Mouse (Mus musculus) monocyte, adult 5-6 weeks (primary cell): ENCODE measurements around the gene Setd4. TPM values are rescaled to one million over a fixed set of nuclear protein-coding genes. Genes with fewer than 3 reads are reported as not detected.
A peak's percentile ranks its signal among the peaks of the same experiment; 100 is the strongest.

ENCODE experiments used
- ATAC-seq: fragments of 153-309, 156-312 bp; replicated peaks from 2 replicates; pipeline ENCODE4 v1.8.0; 2017; ENCODE audit warnings: mild to moderate bottlenecking; ENCODE audit not compliant: low TSS enrichment, insufficient number of reproducible peaks, severe bottlenecking, poor library complexity, low FRiP score
- total RNA-seq: library from RNA; stranded (forward); fragments of 200-1000, 200-491, 200-594 nt; gene quantifications from 3 replicates; pipeline ENCODE4 v1.2.3, GENCODE M21; 2017

Setd4 gene
- total RNA-seq, 1 experiment from 2014 or later: 13.7 TPM

GRCm38 (mm10) chr16:93557646-93558045 lies 46.2 kb downstream of the Setd4 start:
- ATAC-seq: no peak

- ATAC-seq: peak; percentile 48
Measured at GRCm38 (mm10) chr16:93552686-93553513, 51.0 kb downstream of the Setd4 start.

DNA sequence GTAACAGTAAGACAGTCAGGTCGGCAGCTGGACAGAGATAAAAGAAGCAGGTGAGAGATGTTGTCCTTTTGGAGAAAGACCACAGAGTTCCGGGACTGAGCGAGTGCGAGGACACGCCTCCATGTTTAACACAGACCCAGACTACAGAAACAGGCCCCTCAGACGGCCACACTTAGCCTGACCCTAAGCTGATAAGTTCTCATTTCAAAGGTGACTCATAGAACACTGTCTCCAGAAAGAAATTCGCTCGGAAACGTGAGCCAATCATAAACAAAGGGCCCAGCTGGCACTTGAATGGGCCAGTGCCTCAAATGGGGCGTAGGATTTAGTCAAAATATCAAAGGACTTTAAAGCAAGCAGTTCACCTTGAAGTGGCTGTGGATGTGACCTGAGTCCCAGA lies 54.6 kb downstream of the Setd4 start:
- no peak for ATAC-seq

GRCm38 (mm10) chr16:93548045-93548444 lies 55.8 kb downstream of the Setd4 start:
- no peak for ATAC-seq

DNA sequence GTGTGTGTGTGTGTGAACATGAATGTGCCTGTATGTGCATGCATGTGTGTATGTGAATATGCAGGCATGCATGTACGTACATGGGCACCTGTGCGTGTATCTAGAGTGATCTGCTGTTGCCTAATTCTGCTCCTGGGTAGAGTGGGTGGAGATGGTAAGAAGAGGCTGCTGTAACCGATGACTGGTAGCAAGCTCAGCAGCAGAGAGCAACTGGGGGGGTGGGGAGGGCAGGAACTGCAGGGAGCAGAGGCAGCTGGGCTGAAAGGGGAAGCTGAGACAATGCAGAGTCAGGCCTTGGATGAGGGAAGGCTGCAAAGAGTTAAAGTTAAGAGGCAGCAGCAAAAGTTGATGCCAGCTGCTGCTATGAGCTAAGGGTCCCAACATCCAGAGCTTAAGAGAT lies 56.7 kb downstream of the Setd4 start:
- ATAC-seq: no peak

DNA sequence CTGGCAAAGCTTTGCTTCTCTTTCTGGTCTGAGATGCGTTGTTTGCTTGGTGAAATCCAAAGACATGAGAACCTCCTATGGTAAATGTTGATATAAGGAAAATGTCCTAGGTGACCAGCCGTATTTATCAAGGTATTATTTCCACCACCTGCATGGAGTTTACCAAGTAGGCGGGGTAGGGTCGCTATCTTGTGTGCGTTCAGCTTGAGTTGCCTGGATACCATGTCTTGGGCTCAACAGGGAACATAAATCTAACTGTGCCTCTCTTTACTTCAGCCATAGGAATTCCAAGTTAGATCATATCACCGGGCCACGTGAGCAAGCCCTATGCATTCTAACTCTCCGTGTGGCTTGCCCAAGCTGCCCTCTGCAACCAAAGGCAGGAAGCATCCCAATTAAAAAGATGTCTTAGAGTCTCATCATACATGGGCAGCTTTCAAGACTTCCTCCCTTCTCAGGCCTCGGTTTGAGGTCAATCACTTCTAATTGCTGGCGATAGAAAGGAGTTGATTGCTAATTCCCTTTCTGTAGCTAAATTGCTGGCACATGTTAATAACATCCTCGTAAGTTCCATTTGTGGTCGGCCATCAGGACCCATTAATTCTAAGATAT lies 57.4 kb downstream of the Setd4 start:
- ATAC-seq: no peak

DNA sequence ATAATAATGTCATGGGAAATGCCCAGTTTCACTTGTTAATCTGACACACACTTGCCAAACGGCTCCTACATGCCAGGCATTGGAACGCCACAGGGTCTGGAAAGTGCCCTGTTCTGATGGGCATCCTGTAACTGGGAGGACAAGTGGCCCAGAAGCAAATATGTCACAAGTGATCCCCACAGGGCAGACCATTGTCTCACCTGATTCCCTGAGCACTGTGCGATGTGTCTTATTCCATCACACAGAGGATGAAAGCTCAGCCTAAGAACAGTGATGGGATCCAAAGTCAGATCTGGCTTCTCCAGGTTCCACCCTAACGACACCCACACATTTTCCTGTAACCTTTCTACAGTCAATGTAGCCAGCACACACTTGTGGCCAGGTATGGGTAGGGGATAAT lies 58.9 kb downstream of the Setd4 start:
- ATAC-seq: no peak

- ATAC-seq: peak; percentile 68
Measured at GRCm38 (mm10) chr16:93543704-93544103, 60.2 kb downstream of the Setd4 start.

DNA sequence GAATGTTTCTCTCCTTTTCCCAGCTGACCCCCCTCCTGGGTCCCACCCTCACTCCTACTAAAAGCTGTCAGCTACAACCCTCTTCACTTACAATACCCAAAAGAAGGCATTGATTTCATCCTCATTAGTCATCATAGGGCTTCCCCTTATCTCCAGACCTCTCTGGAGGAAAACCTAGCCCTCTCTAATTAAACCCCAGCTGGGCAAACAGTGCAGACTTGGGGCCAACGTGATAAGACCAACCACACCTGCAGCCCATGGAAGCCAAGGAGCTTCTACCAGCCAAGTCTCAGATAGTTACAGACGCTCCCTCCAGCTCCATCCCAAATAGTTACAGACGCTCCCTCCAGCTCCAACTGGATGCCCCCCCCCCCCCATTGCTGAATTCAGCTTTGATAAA lies 64.0 kb downstream of the Setd4 start:
- no peak for ATAC-seq

DNA sequence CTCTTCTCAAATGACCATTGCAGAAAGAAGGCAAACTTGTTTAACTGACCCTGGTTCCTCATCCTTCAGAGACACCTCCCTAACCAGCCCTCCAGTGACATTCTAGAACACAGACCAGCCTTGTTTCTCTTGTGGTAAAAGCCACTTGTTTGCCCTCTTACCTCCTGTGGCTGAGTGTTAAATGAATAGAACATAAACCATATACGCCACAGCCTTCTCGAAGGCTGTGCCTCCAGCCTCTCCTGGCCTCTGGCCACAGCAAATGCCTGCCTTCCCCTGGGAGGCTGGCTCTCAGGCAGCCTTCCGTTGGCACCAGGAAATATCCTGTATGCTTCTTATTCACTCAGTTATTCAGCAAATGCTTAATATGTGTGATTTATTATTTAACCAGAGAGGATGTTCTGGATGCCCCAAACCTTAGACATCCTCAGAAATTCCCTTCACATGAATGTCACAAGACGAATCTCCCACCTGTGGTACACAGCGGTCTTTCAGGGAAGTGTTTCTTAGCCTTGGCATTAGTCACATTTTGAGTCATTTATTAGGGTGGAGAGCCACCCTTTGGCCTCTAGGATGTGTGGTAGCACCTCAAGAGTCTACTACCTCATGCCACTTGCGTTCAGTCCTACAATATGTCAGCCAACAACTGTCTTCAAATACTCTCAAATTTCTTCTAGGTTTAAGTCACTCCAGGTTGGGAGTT lies 68.6 kb downstream of the Setd4 start:
- ATAC-seq: no peak

Other genes starting within 250 kb of the Setd4 start
- 6.5 to 13.6 TPM (median 12.2 TPM) in 3 replicates for gene Cbr1, start 1.8 kb upstream of the Setd4 start, total RNA-seq
- not detected in 3 replicates for gene Gm5678, start 24.0 kb upstream of the Setd4 start, total RNA-seq
- gene Cbr3, start 79.2 kb upstream of the Setd4 start, total RNA-seq: 0.53 to 1.1 TPM (median 0.87 TPM) in 3 replicates
- gene Dop1b, start 107.8 kb upstream of the Setd4 start, total RNA-seq: 15.1 to 33.2 TPM (median 15.3 TPM) in 3 replicates
- 205 to 285 TPM (median 241 TPM) in 3 replicates for gene Morc3, start 228.1 kb upstream of the Setd4 start, total RNA-seq